Mouse (Mus musculus) liver, embryonic 11.5 days (tissue): ENCODE data around the gene Tbc1d8b. TPM values are rescaled to one million over a fixed set of nuclear protein-coding genes. Genes with fewer than 3 reads are reported as not detected.

Experiments
- ATAC-seq: fragments of 200-750 bp; cut with Nextera tagmentation; replicated peaks from 2 replicates; pipeline ENCODE4 v1.8.0; 2017; ENCODE audit warnings: moderate number of reproducible peaks, mild to moderate bottlenecking, moderate TSS enrichment, moderate library complexity; ENCODE audit not compliant: low FRiP score
- DNase-seq: peaks from one replicate; pipeline ENCODE4 v3.0.0-alpha.2; 2017; ENCODE audit warnings: low spot score
- H3K27ac ChIP-seq: fragments of 300-500 bp; sonication (generic); 2 replicates; pipeline ENCODE4 v1.5.1; 2014; ENCODE audit warnings: mild to moderate bottlenecking, low read depth, low read length, control low read depth
- H3K27me3 ChIP-seq: fragments of 300-500 bp; sonication (generic); replicated peaks from 2 replicates; pipeline ENCODE4 v1.6.1; 2014; ENCODE audit warnings: low read length, mixed read lengths; ENCODE audit not compliant: control insufficient read depth, insufficient read depth
- H3K36me3 ChIP-seq: fragments of 300-500 bp; sonication (generic); 2 replicates; pipeline ENCODE4 v1.6.1; 2014; ENCODE audit warnings: mild to moderate bottlenecking, low read length, moderate library complexity, mixed read lengths; ENCODE audit not compliant: control insufficient read depth, insufficient read depth
- H3K4me1 ChIP-seq: fragments of 300-500 bp; sonication (generic); replicated peaks from 2 replicates; pipeline ENCODE4 v1.6.1; 2014; ENCODE audit warnings: low read length, mixed read lengths; ENCODE audit not compliant: control insufficient read depth, insufficient read depth
- H3K4me2 ChIP-seq: fragments of 300-500 bp; sonication (generic); 2 replicates; pipeline ENCODE4 v1.6.1; 2014; ENCODE audit warnings: mild to moderate bottlenecking, control low read depth, moderate library complexity
- H3K4me3 ChIP-seq: fragments of 300-500 bp; sonication (generic); 2 replicates; pipeline ENCODE4 v1.5.1; 2014; ENCODE audit warnings: low read depth, low read length, control low read depth
- H3K9ac ChIP-seq: fragments of 300-500 bp; sonication (generic); 2 replicates; pipeline ENCODE4 v1.6.1; 2014; ENCODE audit warnings: low read depth, low read length, control low read depth
- H3K9me3 ChIP-seq: fragments of 300-500 bp; sonication (generic); 2 replicates; pipeline ENCODE4 v1.6.1; 2016; ENCODE audit warnings: low read length, inconsistent platforms, mixed read lengths; ENCODE audit not compliant: control insufficient read depth
- WGBS: fragments of 180-500 bp; shearing (Covaris S2); extraction: QIAGEN DNeasy Blood & Tissue Kit; methylation state at CpG from one replicate; pipeline ENCODE4 v1.1.7; 2014; 5-methylcytosine and 5-hydroxymethylcytosine counted together
- polyA plus RNA-seq: library from polyadenylated mRNA; unstranded; fragments of >200 nt; fragmentation: Nextera tagmentation; extraction: Ambion mirVana; gene quantifications from 2 replicates; pipeline ENCODE4 v1.2.1, GENCODE M21; 2014

The Tbc1d8b gene
- polyA plus RNA-seq, 1 experiment from 2014 or later: 0.53 TPM

- 74% methylated on average over 3 of the region's 3 CpGs for WGBS
Measured at GRCm38 (mm10) chrX:139783045-139783422, 98.2 kb downstream of the Tbc1d8b start.

GRCm38 (mm10) chrX:139785764-139786163 lies 101.0 kb downstream of the Tbc1d8b start:
- ATAC-seq: no peak
- 38% methylated on average over 1 of the region's 1 CpGs for WGBS
- H3K4me2 ChIP-seq: no peak overlapping the region
- H3K27me3 ChIP-seq: peaks cover under 1% of the 10 kb centered on the region; the same call in 1 of the 2 replicates
- no peaks in the 10 kb centered on the region; the same call in 1 of the 2 replicates for H3K4me1 ChIP-seq
- DNase-seq: no peak
- no peak overlapping the region for H3K9ac ChIP-seq
- H3K4me3 ChIP-seq: no peak overlapping the region
- no peak overlapping the region for H3K27ac ChIP-seq
- H3K36me3 ChIP-seq: no peaks in the 10 kb centered on the region
- no peaks in the 10 kb centered on the region for H3K9me3 ChIP-seq

More at GRCm38 (mm10) chrX:139783045-139783422, 98.2 kb downstream of the Tbc1d8b start:
- Histone ChIP-seq H3K4me2 (no peak overlapping the region), H3K4me1 (no peaks in the 10 kb centered on the region; the same call in 1 of the 2 replicates), H3K36me3 (no peaks in the 10 kb centered on the region), H3K9me3 (no peaks in the 10 kb centered on the region), H3K27ac (no peak overlapping the region), H3K9ac (no peak overlapping the region), H3K4me3 (no peak overlapping the region), H3K27me3 (0 out of 2 replicates have a peak, but pooled peaks cover 2% of the 10 kb centered on the region)
- ATAC-seq (no peak), DNase-seq (no peak)

GRCm38 (mm10) chrX:139794072-139794845 lies 109.5 kb downstream of the Tbc1d8b start:
- Histone ChIP-seq H3K9me3 (no peaks in the 10 kb centered on the region), H3K27me3 (peaks cover 3% of the 10 kb centered on the region; the same call in 1 of the 2 replicates), H3K9ac (no peak overlapping the region), H3K4me2 (no peak overlapping the region), H3K4me3 (no peak overlapping the region), H3K36me3 (no peaks in the 10 kb centered on the region), H3K27ac (no peak overlapping the region), H3K4me1 (no peaks in the 10 kb centered on the region)
- ATAC-seq: no peak
- WGBS: 72% methylated on average over 7 of the region's 7 CpGs
- DNase-seq: no peak

GRCm38 (mm10) chrX:139796037-139796436 lies 111.2 kb downstream of the Tbc1d8b start:
- no peak for ATAC-seq
- no peaks in the 10 kb centered on the region for H3K9me3 ChIP-seq
- H3K4me1 ChIP-seq: no peaks in the 10 kb centered on the region
- no peak overlapping the region for H3K4me2 ChIP-seq
- no peak overlapping the region for H3K4me3 ChIP-seq
- no peaks in the 10 kb centered on the region for H3K36me3 ChIP-seq
- WGBS: 74% methylated on average over 6 of the region's 6 CpGs
- H3K27me3 ChIP-seq: peaks cover 3% of the 10 kb centered on the region; the same call in 1 of the 2 replicates
- no peak overlapping the region for H3K27ac ChIP-seq
- no peak for DNase-seq
- no peak overlapping the region for H3K9ac ChIP-seq

GRCm38 (mm10) chrX:139797875-139798274 lies 113.1 kb downstream of the Tbc1d8b start:
- no peak overlapping the region for H3K4me2 ChIP-seq
- ATAC-seq: no peak

GRCm38 (mm10) chrX:139799953-139800352 lies 115.2 kb downstream of the Tbc1d8b start:
- ATAC-seq: no peak
- WGBS: 80% methylated on average over 3 of the region's 3 CpGs

More at GRCm38 (mm10) chrX:139797875-139798274, 113.1 kb downstream of the Tbc1d8b start:
- H3K4me1 ChIP-seq: no peaks in the 10 kb centered on the region
- WGBS: 80% methylated on average over 9 of the region's 9 CpGs
- H3K9me3 ChIP-seq: no peaks in the 10 kb centered on the region
- no peak for DNase-seq
- H3K9ac ChIP-seq: no peak overlapping the region
- H3K27me3 ChIP-seq: no peaks in the 10 kb centered on the region; the same call in 1 of the 2 replicates
- no peak overlapping the region for H3K4me3 ChIP-seq
- no peaks in the 10 kb centered on the region for H3K36me3 ChIP-seq
- no peak overlapping the region for H3K27ac ChIP-seq

GRCm38 (mm10) chrX:139800406-139800878 lies 115.6 kb downstream of the Tbc1d8b start, which contains the start of gene Cldn2:
Cldn2 (plus strand) TSS chrX:139800828.
- WGBS: 76% methylated on average over 8 of the region's 8 CpGs
- Histone ChIP-seq H3K36me3 (no peaks in the 10 kb centered on the region), H3K4me3 (no peak within 1 kb of the TSS), H3K4me1 (no peaks in the 10 kb centered on the region), H3K9ac (no peak within 1 kb of the TSS), H3K4me2 (no peak within 1 kb of the TSS), H3K27me3 (no peaks in the 10 kb centered on the region; the same call in 1 of the 2 replicates), H3K27ac (no peak within 1 kb of the TSS), H3K9me3 (no peaks in the 10 kb centered on the region)
- no peak for ATAC-seq
- DNase-seq: no peak

More at GRCm38 (mm10) chrX:139799953-139800352, 115.2 kb downstream of the Tbc1d8b start:
- H3K9ac ChIP-seq: no peak overlapping the region
- DNase-seq: no peak
- no peaks in the 10 kb centered on the region for H3K4me1 ChIP-seq
- no peak overlapping the region for H3K27ac ChIP-seq
- no peak overlapping the region for H3K4me3 ChIP-seq
- no peak overlapping the region for H3K4me2 ChIP-seq
- no peaks in the 10 kb centered on the region for H3K9me3 ChIP-seq
- H3K36me3 ChIP-seq: no peaks in the 10 kb centered on the region
- no peaks in the 10 kb centered on the region; the same call in 1 of the 2 replicates for H3K27me3 ChIP-seq
